Mouse (Mus musculus): ENCODE measurements at regions not wholly inside any gene's neighbourhood (a gene's known extent, or its start where the extent isn't known, plus 50 kb on each side); places are given as distances from the start of the nearest gene placed in this dataset.

DNA sequence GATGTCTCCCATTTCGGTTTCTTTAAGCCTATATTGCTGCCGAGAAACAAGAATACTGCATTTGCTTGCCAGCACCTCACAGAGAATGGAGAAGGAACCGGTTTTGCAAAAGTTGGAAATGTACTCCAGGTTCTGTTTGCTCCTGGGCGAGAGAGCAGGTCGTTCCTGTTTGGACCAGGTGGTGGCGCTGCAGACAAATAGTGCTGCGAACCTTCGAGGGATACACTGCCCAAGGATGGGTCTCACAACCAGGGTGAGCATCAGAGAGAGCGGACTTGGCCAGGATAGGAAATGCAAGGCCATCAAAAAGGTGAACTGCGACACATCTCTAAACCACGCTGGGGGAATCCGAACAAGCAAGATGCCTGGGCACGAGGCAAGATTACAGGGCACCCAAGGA lies 54.0 kb upstream of the Ets2 start:
- DNase-seq (ENCODE audit: low spot score in 2 of 2): peak; percentile 49 to 74

DNA sequence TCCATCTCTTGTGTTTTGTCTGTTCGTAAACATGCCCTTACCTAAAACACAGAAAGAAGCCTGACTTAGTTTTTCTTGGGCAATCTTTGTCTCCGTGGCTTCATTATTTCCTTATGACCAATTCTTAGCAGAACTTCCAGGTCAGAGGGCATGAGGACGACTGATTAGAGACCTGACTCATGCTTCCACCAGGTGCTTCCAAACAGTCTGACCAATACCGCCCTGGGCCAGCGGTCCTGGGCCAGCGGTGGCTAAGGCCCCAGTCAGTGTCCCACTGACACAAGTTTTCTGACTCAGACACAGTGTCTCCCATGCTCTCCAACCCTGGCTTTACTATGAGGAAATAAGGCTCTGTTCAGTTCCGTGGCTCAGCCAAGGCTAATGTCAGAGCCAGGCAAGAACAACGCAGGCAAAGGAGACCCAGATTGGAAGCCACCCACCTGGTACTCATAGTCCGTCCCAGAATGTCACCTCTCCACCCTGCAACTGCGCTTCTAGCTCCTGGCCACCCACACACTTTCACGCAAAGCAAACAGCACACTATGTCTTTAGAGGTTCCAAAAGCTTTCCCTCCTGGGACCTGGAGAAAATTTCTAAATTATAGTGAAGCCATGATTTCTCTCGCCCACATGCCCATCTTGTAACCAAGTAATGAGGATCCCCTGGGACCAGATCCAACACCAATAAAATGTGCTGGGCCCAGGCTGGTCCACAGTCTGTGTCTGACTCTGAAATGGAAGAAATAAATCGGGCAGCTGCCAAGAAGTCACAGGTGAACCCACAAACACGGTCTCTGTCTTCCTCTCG lies 56.6 kb upstream of the Erg start:
- no peak for DNase-seq (ENCODE audit: low spot score in 2 of 2)

DNA sequence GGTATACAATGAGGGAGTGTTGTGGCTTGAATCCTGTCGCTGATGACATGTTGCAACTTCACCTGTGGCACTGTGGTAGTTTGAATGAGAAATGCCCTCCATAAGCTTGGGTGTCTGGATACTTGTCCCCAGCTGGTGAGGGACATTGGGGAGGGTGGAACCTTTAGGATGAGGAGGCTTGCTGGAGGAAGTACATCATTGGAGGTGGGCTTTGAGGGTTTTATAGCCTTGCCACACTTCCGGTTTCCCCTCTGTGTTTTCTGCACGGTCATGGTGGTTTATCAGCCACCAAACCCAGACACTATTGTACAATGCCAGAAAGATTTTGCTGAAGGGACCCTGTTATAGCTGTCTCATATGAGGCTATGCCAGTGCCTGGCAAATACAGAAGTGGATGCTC lies 54.3 kb upstream of the Erg start:
- DNase-seq (ENCODE audit: low spot score in 2 of 2): no peak

DNA sequence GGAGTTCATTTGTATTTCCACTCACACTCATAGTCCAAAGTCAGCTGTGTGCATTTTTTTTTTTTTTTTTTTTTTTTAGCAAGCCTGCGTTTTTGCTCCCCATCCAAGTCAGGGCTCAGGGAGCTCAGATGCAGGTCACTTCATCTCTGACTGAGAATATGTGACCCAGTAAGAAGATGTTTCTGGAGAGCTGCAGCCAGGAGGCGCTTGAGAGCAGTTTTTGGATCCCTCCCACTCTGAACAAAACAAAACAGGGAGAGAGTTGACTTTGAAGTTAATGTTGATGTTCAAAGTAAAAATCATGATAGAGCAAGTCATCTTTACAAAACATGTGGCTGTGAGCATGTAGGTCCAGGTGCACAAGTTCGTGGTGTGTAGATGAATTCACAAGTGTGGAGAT lies 53.3 kb upstream of the Erg start:
- DNase-seq (ENCODE audit: low spot score in 2 of 2): no peak

DNA sequence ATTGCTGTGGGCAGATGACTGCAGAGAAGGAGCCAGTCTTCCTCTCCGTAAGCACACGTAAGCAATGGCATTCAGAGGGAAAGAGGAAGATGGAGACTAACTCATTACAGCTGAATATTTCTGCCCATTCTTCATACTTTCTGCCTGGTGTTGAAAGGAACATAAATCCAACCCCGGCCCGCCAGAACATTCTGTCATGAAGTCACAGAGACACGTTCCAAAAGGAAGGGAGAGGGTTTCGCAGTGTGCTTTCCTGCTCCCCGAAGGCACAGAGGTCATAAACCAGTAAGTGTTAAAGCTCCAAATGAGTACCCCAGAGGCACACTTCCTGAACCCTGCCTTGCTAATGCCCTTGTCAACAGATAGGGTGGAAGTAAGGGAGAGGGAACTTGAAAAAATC lies 51.5 kb upstream of the Erg start:
- no peak for DNase-seq (ENCODE audit: low spot score in 2 of 2)

DNA sequence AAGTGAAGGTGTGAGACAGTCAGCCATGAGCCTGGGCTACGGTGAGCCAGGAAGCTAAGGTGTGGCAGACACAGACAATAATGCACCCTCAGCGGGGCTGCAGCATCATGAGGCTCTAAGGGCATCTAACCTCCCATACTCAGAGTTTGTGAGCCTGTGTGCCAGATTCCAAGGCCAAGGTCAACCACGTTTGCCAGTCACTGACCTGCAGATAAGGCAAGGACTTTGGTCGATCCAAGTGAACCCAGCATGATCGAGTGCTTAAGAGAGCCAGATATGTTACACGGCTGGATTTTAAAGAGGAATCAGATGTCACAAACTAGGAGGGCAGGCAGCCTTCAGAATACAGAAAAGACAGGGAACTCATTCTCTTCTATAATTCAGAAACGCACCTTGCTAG lies 50.2 kb upstream of the Erg start:
- no peak for DNase-seq (ENCODE audit: low spot score in 2 of 2)

Data from spleen, postnatal 10 days (tissue).